Mouse (Mus musculus): Measurements from ENCODE around the gene Ifnlr1. TPM values are rescaled to one million over a fixed set of nuclear protein-coding genes. Genes with fewer than 3 reads are reported as not detected.

Gene Ifnlr1
- polyA plus RNA-seq, 1 experiment, result 2.2 TPM

GRCm38 (mm10) chr4:135752106-135752778 is 66.2 kb downstream of the Ifnlr1 start:
- DNase-seq, result no peak
- Histone ChIP-seq H3K27ac (ENCODE audit: insufficient read depth, low read depth, low read length) (no peak overlapping the region), H3K4me1 (ENCODE audit: control insufficient read depth, insufficient read depth, low read length) (no peaks in the 10 kb centered on the region), H3K27me3 (replicated peaks; ENCODE audit: control insufficient read depth, insufficient read depth, low read length) (no peaks in the 10 kb centered on the region), H3K4me3 (ENCODE audit: insufficient read depth, low read depth, low read length) (no peak overlapping the region), H3K36me3 (ENCODE audit: control insufficient read depth, insufficient read depth, low read length) (no peaks in the 10 kb centered on the region)
- TF ChIP-seq POLR2A (IDR thresholded peaks at IDR 0.05; ENCODE audit: low read depth, low read length), result no peak
- no peak for TF ChIP-seq CTCF (conservative IDR thresholded peaks at IDR 0.05; ENCODE audit: insufficient read depth, insufficient read length, low read depth, low read length)
- 70% methylated on average over 7 of the region's 7 CpGs for WGBS

- Histone ChIP-seq H3K36me3 (ENCODE audit: control insufficient read depth, insufficient read depth, low read length) (no peaks in the 10 kb centered on the region), H3K27ac (ENCODE audit: insufficient read depth, low read depth, low read length) (no peak overlapping the region), H3K4me1 (ENCODE audit: control insufficient read depth, insufficient read depth, low read length) (no peaks in the 10 kb centered on the region), H3K4me3 (ENCODE audit: insufficient read depth, low read depth, low read length) (no peak overlapping the region), H3K27me3 (replicated peaks; ENCODE audit: control insufficient read depth, insufficient read depth, low read length) (no peaks in the 10 kb centered on the region)
- 64% methylated on average over 8 of the region's 8 CpGs for WGBS
- DNase-seq, result no peak
- no peak for TF ChIP-seq CTCF (conservative IDR thresholded peaks at IDR 0.05; ENCODE audit: insufficient read depth, insufficient read length, low read depth, low read length)
- no peak for TF ChIP-seq POLR2A (IDR thresholded peaks at IDR 0.05; ENCODE audit: low read depth, low read length)
Measured at GRCm38 (mm10) chr4:135752779-135753164, 66.7 kb downstream of the Ifnlr1 start.

Other genes with a start within 250 kb of the Ifnlr1 start
- 0.24 and 0.41 TPM in 2 replicates for gene Stpg1, start 191.5 kb upstream of the Ifnlr1 start, polyA plus RNA-seq (2012; rRNA removed)
- gene Nipal3, start 191.2 kb upstream of the Ifnlr1 start, polyA plus RNA-seq (2012; rRNA removed), result 31.0 and 38.8 TPM in 2 replicates
- 0.28 and 0.49 TPM in 2 replicates for gene Grhl3, start 112.7 kb upstream of the Ifnlr1 start, polyA plus RNA-seq (2012; rRNA removed)
- 3.0 and 4.1 TPM in 2 replicates for gene Il22ra1, start 41.9 kb downstream of the Ifnlr1 start, polyA plus RNA-seq (2012; rRNA removed)
- 0.10 and 1.5 TPM in 2 replicates for gene Myom3, start 73.4 kb downstream of the Ifnlr1 start, polyA plus RNA-seq (2012; rRNA removed)
- 43.4 TPM in 2 replicates for gene Srsf10, start 169.5 kb downstream of the Ifnlr1 start, polyA plus RNA-seq (2012; rRNA removed)
- 17.7 and 23.3 TPM in 2 replicates for gene Pnrc2, start 187.6 kb downstream of the Ifnlr1 start, polyA plus RNA-seq (2012; rRNA removed)
- gene Cnr2, start 209.1 kb downstream of the Ifnlr1 start, polyA plus RNA-seq (2012; rRNA removed), result 2.7 and 4.1 TPM in 2 replicates
- 161 and 226 TPM in 2 replicates for gene Fuca1, start 234.4 kb downstream of the Ifnlr1 start, polyA plus RNA-seq (2012; rRNA removed)